Mouse (Mus musculus) lung, postnatal 0 days (tissue): ENCODE results near the gene Focad. TPM values are rescaled to one million over a fixed set of nuclear protein-coding genes. Genes with fewer than 3 reads are reported as not detected.
A peak's percentile ranks its signal among the peaks of the same experiment; 100 is the strongest.
"Not testable (repeated sequence)": the region's sequence is repeated elsewhere in the genome, so short reads cannot be mapped to it uniquely, and the experiment has no call there.

Source experiments
- ATAC-seq: fragments of 200-750 bp; cut with Nextera tagmentation; 2 replicates; pipeline ENCODE4 v1.8.0; 2017; ENCODE audit warnings: moderate library complexity
- DNase-seq: peaks from one replicate; pipeline ENCODE4 v3.0.0-alpha.2; 2016; ENCODE audit warnings: low spot score
- H3K27ac ChIP-seq: fragments of 300-500 bp; sonication (generic); 2 replicates; pipeline ENCODE4 v1.5.1; 2014; ENCODE audit warnings: antibody characterized with exemption, mild to moderate bottlenecking, low read length, mixed read lengths
- H3K27me3 ChIP-seq: fragments of 300-500 bp; sonication (generic); replicated peaks from 2 replicates; pipeline ENCODE4 v1.6.1; 2014; ENCODE audit warnings: low read length, mixed read lengths; ENCODE audit not compliant: insufficient read depth
- H3K36me3 ChIP-seq: fragments of 300-500 bp; sonication (generic); 2 replicates; pipeline ENCODE4 v1.6.1; 2014; ENCODE audit warnings: low read length, mixed read lengths; ENCODE audit not compliant: insufficient read depth
- H3K4me1 ChIP-seq: fragments of 300-500 bp; sonication (generic); 2 replicates; pipeline ENCODE4 v1.6.1; 2014; ENCODE audit warnings: antibody characterized with exemption, low read depth, low read length, mixed read lengths; ENCODE audit not compliant: insufficient read depth
- H3K4me2 ChIP-seq: fragments of 300-500 bp; sonication (generic); replicated peaks from 2 replicates; pipeline ENCODE4 v1.6.1; 2014; ENCODE audit warnings: low read depth, mild to moderate bottlenecking, low read length, moderate library complexity, mixed read lengths
- H3K4me3 ChIP-seq: fragments of 300-500 bp; sonication (generic); 2 replicates; pipeline ENCODE4 v1.5.1; 2014; ENCODE audit warnings: low read depth, low read length
- H3K9ac ChIP-seq: fragments of 300-500 bp; sonication (generic); replicated peaks from 2 replicates; pipeline ENCODE4 v1.6.1; 2014; ENCODE audit warnings: low read depth, mild to moderate bottlenecking
- H3K9me3 ChIP-seq: fragments of 300-500 bp; sonication (generic); 2 replicates; pipeline ENCODE4 v1.6.1; 2016; ENCODE audit warnings: low read length, mixed read lengths
- CTCF ChIP-seq: IDR thresholded peaks from 2 replicates; pipeline ENCODE4 v1.5.1; 2016; ENCODE audit warnings: antibody characterized with exemption, mild to moderate bottlenecking
- EP300 ChIP-seq: IDR thresholded peaks from 2 replicates; pipeline ENCODE4 v1.6.1; 2016; ENCODE audit warnings: antibody characterized with exemption, mild to moderate bottlenecking, control low read depth
- WGBS: fragments of 180-500 bp; shearing (Covaris S2); extraction: QIAGEN DNeasy Blood & Tissue Kit; methylation state at CpG from one replicate; pipeline ENCODE4 v1.1.7; 2014; 5-methylcytosine and 5-hydroxymethylcytosine counted together
- polyA plus RNA-seq: library from polyadenylated mRNA; unstranded; fragments of >200 nt; fragmentation: Nextera tagmentation; extraction: Ambion mirVana; gene quantifications from 2 replicates; pipeline ENCODE4 v1.2.1, GENCODE M21; 2015

Gene Focad
- polyA plus RNA-seq, 1 experiment from 2014 or later, result 6.3 TPM

DNA sequence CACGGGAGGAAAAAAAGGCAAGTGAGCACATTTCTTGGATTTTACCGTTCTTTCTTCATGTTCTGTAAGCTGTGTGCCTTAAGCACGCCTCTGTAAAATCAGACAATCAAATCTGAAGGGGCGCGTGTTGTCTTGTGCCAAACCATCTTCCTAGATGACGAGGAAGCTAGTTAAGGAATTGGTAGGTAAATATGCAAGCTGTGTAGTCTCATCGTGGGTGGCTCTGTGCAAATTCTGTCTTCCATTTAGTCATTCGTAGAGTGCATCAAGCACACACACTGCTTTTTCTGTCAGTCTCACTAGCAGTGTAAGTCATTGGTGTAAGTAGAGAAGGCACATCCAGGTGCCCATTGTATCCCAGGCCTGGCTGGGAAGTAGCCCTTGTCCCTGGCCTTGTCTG, 276.4 kb downstream of the Focad start:
- no peaks in the 10 kb centered on the region for H3K4me1 ChIP-seq
- ATAC-seq, result no peak
- H3K4me2 ChIP-seq, result no peak overlapping the region

GRCm38 (mm10) chr4:88372293-88373224, 278.1 kb downstream of the Focad start:
- H3K27me3 ChIP-seq, result no peaks in the 10 kb centered on the region
- no peak overlapping the region for H3K9ac ChIP-seq
- ATAC-seq, result no peak
- no peak overlapping the region for H3K4me2 ChIP-seq
- 84% methylated on average over 18 of the region's 18 CpGs for WGBS
- H3K4me3 ChIP-seq, result no peak overlapping the region
- no peaks in the 10 kb centered on the region for H3K36me3 ChIP-seq
- TF ChIP-seq CTCF (no peak), EP300 (no peak)
- H3K9me3 ChIP-seq, result no peaks in the 10 kb centered on the region
- H3K4me1 ChIP-seq, result no peaks in the 10 kb centered on the region
- H3K27ac ChIP-seq, result no peak overlapping the region
- no peak for DNase-seq

More for the DNA sequence above, 276.4 kb downstream of the Focad start:
- DNase-seq, result no peak
- TF ChIP-seq EP300 (no peak), CTCF (no peak)
- Histone ChIP-seq H3K27me3 (no peaks in the 10 kb centered on the region), H3K36me3 (no peaks in the 10 kb centered on the region), H3K9me3 (no peaks in the 10 kb centered on the region), H3K4me3 (no peak overlapping the region), H3K27ac (no peak overlapping the region), H3K9ac (no peak overlapping the region)
- 91% methylated on average over 8 of the region's 8 CpGs for WGBS

- DNase-seq (no peak), ATAC-seq (no peak)
- Histone ChIP-seq H3K9me3 (no peaks in the 10 kb centered on the region), H3K9ac (no peak overlapping the region), H3K36me3 (no peaks in the 10 kb centered on the region), H3K4me3 (no peak overlapping the region), H3K4me1 (no peaks in the 10 kb centered on the region), H3K4me2 (no peak overlapping the region), H3K27me3 (no peaks in the 10 kb centered on the region), H3K27ac (no peak overlapping the region)
- 72% methylated on average over 1 of the region's 1 CpGs for WGBS
- no peak for TF ChIP-seq EP300
- no peak for TF ChIP-seq CTCF
Measured at GRCm38 (mm10) chr4:88390036-88390435, 295.6 kb downstream of the Focad start.

- H3K4me2 ChIP-seq, H3K4me3 ChIP-seq, H3K27ac ChIP-seq, H3K4me1 ChIP-seq, H3K9me3 ChIP-seq, ATAC-seq, H3K9ac ChIP-seq, H3K36me3 ChIP-seq, DNase-seq, H3K27me3 ChIP-seq: not testable (repeated sequence)
- WGBS, result 89% methylated on average over 1 of the region's 1 CpGs
Measured at GRCm38 (mm10) chr4:88390596-88390995, 296.2 kb downstream of the Focad start.

- WGBS, result 84% methylated on average over 3 of the region's 3 CpGs
- no peak overlapping the region for H3K4me3 ChIP-seq
- no peak overlapping the region for H3K9ac ChIP-seq
- TF ChIP-seq EP300 (no peak), CTCF (no peak)
- ATAC-seq, result no peak
- no peaks in the 10 kb centered on the region for H3K9me3 ChIP-seq
- no peaks in the 10 kb centered on the region for H3K27me3 ChIP-seq
- no peak for DNase-seq
- H3K4me1 ChIP-seq, result no peaks in the 10 kb centered on the region
- no peak overlapping the region for H3K27ac ChIP-seq
- no peaks in the 10 kb centered on the region for H3K36me3 ChIP-seq
- H3K4me2 ChIP-seq, result no peak overlapping the region
Measured at GRCm38 (mm10) chr4:88395717-88396116, 301.3 kb downstream of the Focad start.

DNA sequence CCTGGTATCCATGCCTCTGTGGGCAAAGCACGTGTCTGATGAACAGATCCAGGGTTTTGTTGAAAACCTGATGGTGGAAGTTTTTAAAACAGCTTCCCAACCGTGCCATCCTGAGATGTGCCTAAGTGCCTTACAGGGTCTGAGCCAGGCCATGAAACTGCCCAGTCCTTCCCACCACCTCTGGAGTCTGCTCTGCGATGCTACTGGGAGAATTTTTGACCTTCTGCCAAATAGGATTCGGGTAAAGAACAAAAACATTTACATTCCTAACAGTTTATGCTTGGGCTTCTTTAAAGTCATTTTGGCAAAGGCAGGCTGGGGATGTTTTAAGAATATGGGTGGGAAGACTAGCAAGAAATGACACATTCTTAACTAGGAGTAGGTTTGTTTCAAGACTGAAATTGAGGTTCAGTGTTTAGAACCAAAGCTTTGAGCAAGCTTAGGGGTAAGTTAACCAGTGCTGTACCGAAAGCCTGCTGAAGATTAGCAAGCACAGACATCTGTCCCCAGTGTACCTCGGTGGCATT, 302.6 kb downstream of the Focad start:
- no peaks in the 10 kb centered on the region for H3K27me3 ChIP-seq
- WGBS, result 45% methylated on average over 6 of the region's 6 CpGs
- H3K4me1 ChIP-seq, result no peaks in the 10 kb centered on the region
- no peak for TF ChIP-seq EP300
- no peak for TF ChIP-seq CTCF
- no peak overlapping the region for H3K4me2 ChIP-seq
- H3K9ac ChIP-seq, result no peak overlapping the region
- H3K9me3 ChIP-seq, result no peaks in the 10 kb centered on the region
- H3K4me3 ChIP-seq, result no peak overlapping the region
- no peak overlapping the region for H3K27ac ChIP-seq
- no peaks in the 10 kb centered on the region for H3K36me3 ChIP-seq
- no peak for ATAC-seq
- DNase-seq, result peak; percentile 37
